Mouse (Mus musculus): ENCODE data around the gene Cep126.
A peak's percentile ranks its signal among the peaks of the same experiment; 100 is the strongest.

The Cep126 gene

DNA sequence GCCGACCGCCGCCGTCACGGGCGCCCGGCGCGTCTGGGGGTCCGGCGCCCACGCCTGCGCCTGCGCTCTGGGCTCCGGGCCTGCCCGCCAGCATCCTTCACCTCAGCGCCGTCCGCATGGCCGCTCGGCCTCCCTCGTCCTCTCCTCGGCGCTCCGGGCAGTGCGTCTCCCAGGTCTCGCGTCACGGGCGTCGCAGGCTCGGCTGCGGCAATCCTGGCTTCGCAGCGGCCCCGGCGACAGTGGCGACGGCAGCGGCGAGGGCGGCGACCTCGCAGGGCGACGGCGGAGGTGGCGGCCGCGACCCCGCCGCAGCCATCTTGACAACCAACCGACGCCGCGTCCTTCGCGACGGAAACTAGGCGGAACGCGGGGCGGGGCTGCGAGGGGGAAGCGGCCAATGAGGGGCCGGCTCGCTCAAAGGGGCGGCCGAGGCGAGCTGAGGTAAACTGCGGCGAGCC is at the start of gene Cep126:
TSS of gene Cep126 (minus strand) at position 178 of the 458 bp plus-strand sequence.
- peak; percentile 93 for DNase-seq (ENCODE audit: low spot score)

DNA sequence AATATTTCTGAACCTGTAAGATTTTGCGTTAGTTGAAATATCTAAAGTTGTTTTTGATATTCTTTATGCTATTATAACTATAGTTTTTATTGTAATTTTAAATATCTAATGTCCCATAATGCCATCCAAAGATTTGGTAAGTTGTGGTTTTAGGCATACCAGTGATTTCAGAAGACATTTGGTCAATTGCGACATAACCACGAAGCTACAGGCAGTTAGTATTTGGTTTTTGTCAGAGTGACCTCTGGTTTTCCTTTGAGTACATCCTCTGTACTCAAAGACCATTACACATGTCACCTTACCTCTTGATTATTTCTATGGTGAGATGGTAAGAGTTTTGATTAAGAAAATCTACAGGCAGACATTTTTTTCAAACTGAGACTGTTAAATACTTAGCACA is 45.5 kb upstream of the Cep126 start:
- DNase-seq (ENCODE audit: low spot score), result no peak

DNA sequence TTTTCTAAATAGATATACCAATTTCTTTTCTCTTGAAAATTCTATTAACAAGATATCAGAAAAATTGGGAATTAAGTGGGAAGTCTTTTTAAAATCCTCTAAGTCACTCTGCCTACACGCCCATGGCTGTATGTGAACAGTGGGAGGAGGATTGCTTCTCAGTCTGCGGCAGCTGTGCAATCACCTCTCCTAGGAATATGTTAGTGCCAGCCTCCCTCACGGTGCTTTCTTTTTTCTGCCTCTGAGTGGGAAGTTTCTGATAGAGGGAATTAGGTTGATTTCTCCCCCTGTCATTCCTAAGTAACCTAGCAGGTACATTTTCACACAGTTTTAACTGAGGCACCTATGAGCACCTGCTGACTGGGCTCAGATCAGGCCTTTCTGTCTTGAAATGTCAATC is 43.0 kb upstream of the Cep126 start:
- no peak for DNase-seq (ENCODE audit: low spot score)

DNA sequence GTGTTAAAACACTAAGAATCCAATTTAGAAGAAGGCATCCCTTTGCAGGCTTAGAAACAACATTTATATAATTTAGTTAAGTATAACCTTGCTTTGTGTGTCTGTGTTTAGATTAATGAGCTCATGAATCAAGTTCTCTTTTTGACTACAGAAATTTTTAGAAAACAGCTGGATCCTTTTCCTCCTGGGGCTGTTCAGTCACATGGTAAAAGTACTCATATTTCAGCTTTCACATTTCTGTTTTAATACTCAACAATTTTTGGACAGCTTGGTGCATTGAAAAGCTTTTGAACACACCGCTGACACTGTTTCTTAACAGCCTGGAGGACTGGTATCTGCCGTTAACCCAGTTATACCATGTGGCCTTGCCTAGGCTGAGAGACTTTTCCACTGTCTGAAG is 22.9 kb upstream of the Cep126 start:
- no peak for DNase-seq (ENCODE audit: low spot score)

DNA sequence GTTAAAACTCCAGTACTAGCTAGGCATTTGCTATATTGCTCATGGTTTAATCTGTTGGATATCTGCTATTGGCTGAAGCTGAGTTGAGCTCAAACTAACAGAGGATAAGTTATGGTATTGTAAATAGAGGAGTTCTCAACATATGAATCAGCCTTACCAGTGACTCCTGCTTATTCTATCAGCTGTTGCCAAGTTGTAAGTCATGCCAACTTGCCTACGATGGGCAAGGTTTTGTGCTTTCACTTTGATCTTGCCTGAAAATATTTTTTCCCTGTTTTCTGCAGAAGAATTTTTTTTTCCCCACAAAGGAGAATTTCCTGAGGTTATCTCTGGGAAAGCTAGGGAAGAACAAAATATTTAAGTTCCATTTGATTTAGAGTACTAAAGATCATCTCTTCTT is 5.4 kb upstream of the Cep126 start:
- no peak for DNase-seq (ENCODE audit: low spot score)

DNA sequence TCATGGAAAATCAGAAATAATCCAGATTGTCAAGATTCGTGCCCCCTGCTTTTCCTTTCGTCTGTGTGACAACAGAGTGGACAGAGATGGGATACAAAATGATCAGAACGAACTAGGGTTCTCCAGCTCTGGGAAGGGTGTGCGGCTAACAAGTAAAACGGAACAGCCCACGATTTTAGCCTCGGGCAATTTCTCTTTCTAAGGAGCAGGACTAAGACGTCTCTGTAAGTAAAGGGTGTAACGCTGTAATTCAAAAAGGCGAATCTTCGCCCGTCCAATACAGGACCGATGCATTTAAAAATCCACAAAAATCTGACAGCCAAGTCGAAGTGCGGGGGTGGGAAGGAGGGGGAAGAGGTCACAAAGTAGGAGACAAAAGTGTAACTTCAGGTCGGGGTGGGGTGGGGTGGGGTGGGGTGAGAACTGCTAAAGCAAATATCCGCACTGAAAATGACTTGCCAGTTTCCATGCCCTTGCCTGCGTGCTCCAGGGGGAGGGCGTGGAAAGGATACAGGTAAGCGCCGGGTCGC is 443 bp downstream of the Cep126 start:
- DNase-seq (ENCODE audit: low spot score), result peak; percentile 57

DNA sequence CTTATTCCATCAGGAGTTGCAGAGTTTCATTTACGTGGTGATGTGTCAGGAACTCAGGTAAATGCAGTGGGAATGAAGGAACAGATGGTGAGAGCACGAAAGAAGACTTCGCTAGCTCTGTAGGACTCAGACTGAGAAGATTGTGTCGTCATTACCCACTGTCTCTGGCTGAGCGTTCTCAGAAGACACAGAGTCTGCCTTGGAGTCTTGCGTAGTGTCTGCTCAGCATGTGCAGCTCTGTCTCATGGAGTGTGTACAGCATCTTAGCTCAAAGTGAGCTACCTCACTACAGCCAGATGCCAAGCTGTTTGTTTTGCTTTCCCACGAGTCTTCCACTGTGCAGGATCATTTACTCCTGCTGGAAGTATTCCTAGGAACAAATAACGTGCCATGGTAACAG is 10.6 kb downstream of the Cep126 start:
- no peak for DNase-seq (ENCODE audit: low spot score)

DNA sequence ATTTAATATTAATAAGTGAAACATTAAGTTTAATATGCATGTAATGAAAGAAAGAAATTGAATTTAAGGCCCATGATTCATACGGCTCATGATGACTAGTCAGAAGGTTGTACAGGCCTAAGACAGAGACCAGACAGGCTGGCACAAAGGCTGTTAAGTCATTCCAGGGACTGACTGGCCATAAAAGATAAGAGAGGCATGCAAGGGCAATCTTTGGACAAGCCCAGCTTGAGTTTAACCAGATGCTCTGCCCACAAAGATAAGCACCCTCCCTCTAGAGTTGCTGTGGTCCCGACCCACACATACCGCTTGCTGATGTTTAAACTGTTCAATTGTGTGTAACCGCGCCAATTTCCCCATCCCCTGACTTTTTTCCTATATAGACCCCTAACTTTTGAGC is 19.6 kb downstream of the Cep126 start:
- no peak for DNase-seq (ENCODE audit: low spot score)

DNA sequence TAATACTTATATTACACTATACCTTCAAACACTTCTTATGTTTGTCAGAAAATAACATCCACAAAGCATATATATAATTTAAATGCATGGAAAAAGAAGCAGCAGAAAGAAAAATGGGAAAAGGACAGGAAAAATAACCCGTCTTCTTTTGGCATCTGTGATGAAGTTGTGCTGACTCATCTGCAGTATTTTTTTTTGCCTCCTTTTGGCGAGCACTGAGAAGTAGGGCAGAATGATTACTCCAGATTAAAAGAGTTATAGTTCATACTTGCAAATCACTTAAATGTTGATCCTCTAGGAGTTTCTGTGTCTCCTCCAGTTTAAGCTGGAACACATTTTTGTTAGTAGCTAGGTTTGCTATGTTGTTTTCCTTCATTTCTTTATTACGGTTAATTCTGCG is 31.0 kb downstream of the Cep126 start:
- no peak for DNase-seq (ENCODE audit: low spot score)

DNA sequence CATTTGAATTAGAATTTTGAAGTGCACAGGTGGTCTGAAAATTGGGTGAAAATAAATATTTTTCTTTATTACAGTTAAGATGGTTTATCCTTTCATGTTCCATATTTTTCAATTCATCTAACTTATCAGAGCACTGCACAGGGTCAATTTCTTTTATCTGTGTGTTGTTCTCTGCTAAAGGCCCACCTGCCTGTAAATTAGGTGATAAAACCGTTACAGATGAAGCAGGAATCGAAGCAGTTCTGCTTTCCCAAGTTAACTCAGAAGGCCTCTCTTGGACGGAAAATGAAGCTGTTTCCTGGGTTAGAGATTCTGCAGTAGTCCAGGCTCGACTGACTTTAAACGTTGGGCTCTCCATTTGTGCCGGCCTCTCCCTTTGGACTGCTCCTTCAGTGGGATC is 33.1 kb downstream of the Cep126 start:
- no peak for DNase-seq (ENCODE audit: low spot score)

DNA sequence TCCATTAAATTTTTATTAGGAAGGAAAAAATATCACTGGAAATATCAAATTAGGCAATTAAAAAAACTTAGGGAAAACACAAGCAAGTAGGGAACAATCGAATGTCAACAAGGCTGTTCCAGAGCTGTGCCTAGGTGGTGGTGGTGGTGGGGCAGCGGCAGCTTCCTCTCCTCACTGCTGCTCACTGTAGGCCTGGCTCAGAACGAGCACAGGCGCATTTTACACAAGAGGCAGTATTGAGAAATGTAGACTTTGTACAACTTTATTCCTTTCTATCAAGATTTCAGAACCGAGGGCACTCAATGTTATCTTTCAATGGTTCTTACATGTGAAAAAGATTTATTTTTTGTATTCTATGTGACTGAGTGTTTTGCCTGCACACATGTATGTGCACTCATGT is 55.2 kb downstream of the Cep126 start:
- DNase-seq (ENCODE audit: low spot score), result no peak

DNA sequence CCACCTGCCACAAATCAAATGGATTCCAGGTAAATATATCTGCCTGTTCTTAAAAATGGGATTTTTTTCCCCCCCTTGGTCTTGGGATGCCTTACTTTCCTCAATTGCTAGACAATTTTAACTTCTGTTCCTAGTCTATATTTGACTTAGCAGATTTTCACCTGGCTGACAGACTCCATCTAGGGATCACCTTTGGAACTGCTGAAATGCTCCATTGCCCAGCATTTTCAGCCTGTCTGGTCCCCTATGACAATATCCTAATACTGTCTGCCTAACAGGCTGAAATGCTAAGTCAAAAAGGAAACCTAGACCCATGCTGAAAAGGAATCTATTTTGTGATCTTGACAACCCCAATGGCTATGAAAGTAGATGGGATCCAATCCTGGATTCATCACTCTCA is 59.7 kb downstream of the Cep126 start:
- DNase-seq (ENCODE audit: low spot score), result peak; percentile 40

DNA sequence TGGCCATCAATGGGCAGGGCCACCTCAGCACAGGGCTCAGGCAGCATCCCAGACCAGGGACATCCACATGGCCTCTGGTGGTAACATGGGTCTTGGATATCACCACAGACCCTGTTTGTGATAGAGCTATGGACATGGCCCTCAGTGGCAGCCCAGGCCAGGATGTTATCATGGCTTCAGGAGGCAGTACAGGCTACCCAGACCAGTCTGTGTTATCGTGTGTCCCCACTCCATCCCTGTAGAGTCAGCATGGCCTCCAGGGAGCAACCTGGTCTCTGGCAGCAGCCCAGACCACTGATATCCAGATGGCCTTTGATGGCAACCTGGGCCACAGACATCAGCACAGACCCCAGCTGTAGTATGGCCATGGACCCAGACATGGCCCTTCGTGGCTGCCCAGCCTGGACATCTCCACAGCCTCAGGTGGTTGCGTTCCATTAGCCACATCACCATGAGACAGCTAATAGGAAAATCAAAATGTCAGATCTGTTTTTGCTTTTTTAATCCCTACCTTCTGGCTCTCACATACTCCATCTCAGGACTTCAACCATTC is 60.8 kb downstream of the Cep126 start:
- no peak for DNase-seq (ENCODE audit: low spot score)

DNA sequence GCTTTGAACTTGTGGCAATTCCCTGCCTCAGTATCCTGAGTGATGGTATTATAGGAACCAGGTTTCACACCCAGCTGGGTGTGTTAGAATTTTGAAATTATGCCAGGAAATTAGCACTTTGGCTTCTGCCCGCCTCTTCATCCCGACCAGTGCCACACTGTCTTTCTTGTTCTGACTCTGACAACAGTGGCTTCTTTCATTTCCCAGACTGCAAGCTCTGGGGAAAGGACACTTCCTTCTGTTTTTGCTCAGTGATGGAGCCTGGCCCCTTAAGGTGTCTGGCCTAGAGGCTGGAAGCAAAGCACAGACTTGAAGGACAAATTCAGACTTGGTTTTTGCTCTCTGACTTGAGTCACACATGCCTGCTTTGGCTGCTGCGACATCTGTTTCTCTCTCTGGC is 74.5 kb downstream of the Cep126 start:
- DNase-seq (ENCODE audit: low spot score), result no peak

DNA sequence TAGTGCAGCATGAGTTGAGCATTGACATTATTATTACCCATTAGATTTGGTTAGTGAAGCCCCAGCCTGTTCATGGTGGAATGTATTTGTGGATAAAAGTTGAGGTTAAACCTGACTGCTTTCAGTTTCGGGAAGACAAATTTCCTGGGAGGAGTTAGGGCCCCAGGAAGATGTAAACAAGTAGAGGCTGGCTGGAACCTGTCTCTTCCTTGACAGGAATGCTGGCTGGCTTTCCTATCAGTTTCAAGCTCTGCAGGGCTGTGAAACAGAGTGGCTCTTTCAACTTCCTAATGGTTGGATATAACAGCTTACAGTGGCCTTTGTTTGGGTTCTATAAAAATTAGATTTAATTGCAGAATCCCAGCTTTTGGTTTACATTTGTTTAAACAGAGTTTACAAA is 79.3 kb downstream of the Cep126 start:
- DNase-seq (ENCODE audit: low spot score), result no peak

DNA sequence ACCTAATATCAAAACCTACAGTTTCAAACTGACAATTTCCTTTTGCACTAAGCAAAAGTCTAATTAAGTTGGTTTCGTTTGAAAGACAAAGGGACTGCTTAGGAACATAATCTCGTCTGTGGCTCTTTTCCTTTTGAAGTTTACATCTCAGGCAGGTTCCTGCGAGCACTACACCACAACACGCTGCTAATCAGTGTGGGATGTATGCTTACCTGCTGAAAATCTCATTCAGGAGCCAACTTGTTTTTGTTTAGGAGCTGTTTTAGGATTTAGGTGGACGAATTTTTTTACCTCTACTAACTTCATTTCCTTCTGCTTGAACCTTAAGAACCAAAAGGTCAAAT is 91.1 kb downstream of the Cep126 start:
- no peak for DNase-seq (ENCODE audit: low spot score)

DNA sequence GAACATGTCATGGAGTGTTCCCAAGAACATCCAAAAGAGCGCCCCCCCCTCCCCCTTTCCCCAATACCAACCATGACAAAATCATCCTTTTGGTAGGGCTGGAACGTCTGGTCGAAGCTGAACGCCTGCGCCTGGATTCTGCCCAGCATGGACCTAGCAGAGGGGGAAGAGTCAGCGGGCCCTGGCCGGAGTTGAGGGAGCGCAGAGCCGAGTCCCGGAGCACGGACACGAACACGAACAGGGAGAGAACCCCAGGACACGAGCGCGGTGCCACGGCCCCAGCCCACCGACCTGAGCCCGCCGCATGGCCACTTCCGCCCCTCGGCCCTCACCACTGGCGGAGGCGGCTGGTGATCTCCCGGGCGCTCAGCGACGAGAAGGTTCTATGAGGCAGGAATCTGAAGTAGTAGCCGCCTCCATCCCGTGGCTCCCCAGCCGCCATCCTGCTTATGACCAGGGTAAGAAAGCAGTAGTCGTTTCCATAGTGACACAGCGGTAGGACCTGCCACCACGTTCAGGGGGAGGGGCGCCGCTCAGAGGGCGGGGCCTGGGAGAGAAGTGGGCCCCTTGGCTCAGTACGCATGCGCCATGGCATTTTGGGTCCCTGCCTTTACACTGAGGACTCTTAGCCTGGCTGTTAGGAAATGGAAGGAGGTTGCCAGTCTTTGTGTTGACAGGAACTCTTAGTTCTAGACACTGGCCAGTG is 91.6 kb downstream of the Cep126 start, which contains the start of gene Cfap300:
TSS of gene Cfap300 (minus strand) at position 486 of the 706 bp plus-strand sequence.
- peak; percentile 99 for DNase-seq (ENCODE audit: low spot score)

DNA sequence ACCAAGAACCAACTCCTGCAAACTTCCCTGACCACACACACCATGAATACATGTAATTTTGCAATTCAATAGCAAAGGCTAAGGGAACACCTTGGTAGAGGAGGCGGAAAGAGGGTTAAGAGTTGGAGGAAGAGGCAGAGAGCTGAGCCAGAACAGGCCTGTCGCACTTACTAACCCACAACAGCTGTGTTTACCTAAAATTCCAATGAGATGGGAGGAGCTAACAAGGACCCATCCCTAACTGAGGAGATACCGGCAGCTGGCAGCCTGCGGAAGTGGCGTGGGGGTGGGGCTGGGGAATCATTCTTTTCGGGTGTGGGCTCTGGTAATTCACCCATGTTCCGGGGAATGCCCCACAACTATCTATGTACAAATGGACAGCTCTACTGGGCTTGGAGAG is 98.5 kb downstream of the Cep126 start:
- peak; percentile 28 for DNase-seq (ENCODE audit: low spot score)

DNA sequence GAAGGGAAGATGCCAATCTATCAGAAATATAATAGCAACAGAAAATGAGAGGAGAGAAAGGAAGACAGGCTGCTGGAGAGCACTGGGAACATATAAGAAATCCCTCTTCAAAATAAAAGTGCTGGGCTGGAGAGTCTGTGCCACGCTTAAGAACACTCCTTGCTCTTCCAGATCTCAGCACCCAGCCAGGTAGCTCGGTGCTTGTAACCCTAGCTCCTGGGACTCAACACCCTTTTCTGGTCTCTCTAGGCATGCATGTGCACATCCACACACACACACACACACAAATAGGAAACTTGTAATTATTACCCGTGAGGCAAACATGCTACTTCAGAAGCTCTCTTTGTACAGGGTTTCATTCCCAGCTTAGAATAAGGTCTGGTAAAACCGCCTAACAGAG is 99.0 kb downstream of the Cep126 start:
- no peak for DNase-seq (ENCODE audit: low spot score)

DNA sequence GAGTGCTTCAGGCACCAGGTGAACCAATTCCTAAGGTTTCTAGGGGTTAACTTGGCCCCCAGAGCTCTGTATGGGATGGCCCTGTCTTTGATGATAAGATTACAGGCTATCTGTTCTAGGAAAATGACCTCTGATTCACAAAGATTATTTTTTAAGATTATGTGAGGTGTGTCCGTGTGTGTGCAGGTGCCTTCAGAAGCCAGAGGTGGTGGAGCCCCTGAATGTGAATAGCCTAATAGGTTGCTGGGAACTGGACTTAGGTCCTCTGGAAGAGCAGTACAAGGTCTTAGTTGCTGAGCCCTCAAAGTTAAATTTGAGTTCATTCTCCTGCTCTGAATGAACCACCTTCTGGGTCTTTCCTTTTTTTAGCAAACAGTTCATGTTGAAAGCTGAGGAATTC is 100.0 kb downstream of the Cep126 start:
- DNase-seq (ENCODE audit: low spot score), result no peak

DNA sequence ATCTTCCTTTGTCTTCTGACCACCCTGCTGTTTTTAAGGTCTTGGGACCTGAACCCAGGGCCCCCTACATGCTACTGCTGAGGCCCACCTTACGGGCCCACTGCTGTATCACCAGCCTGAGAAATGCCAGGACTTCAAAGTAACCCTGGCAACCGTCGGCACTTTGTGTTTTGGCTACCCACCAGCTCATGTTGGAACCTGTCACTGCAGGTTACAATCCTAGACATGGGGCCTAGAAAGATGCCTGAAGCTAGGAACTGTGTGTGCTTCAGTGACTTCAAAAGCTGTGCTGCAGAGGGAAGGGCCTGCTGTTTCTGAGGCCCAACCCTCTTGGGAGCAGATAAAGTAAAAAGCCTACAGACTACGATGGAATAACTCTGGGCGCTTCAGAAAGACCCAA is 101.2 kb downstream of the Cep126 start:
- DNase-seq (ENCODE audit: low spot score), result no peak
